Mouse (Mus musculus): ENCODE measurements around the gene Tppp.
A peak's percentile ranks its signal among the peaks of the same experiment; 100 is the strongest.
"Not testable (repeated sequence)": the region's sequence is repeated elsewhere in the genome, so short reads cannot be mapped to it uniquely, and the experiment has no call there.

Gene Tppp

GRCm38 (mm10) chr13:74026215-74026614 is 17.0 kb downstream of the Tppp start:
- DNase-seq: peak; percentile 20

GRCm38 (mm10) chr13:74028116-74028515 is 18.9 kb downstream of the Tppp start:
- DNase-seq: no peak

- no peak for DNase-seq
Measured at GRCm38 (mm10) chr13:74029013-74029412, 19.8 kb downstream of the Tppp start.

- DNase-seq: no peak
Measured at GRCm38 (mm10) chr13:74030691-74031090, 21.5 kb downstream of the Tppp start.

- DNase-seq: no peak
Measured at GRCm38 (mm10) chr13:74031133-74031532, 21.9 kb downstream of the Tppp start.

- no peak for DNase-seq
Measured at GRCm38 (mm10) chr13:74034756-74035155, 25.5 kb downstream of the Tppp start.

- no peak for DNase-seq
Measured at GRCm38 (mm10) chr13:74035776-74036175, 26.6 kb downstream of the Tppp start.

GRCm38 (mm10) chr13:74039926-74040325 is 30.7 kb downstream of the Tppp start:
- no peak for DNase-seq

- no peak for DNase-seq
Measured at GRCm38 (mm10) chr13:74056194-74056593, 47.0 kb downstream of the Tppp start.

GRCm38 (mm10) chr13:74058081-74058480 is 48.9 kb downstream of the Tppp start:
- no peak for DNase-seq

- peak; percentile 93 for DNase-seq
Measured at GRCm38 (mm10) chr13:74061613-74062377, 52.6 kb downstream of the Tppp start, which contains the start of gene Cep72. TSS of gene Cep72 (minus strand) at chr13:74062299.

GRCm38 (mm10) chr13:74062378-74063128 is 53.3 kb downstream of the Tppp start:
- DNase-seq: no peak

GRCm38 (mm10) chr13:74063340-74064050 is 54.3 kb downstream of the Tppp start:
- DNase-seq: no peak

- DNase-seq: no peak
Measured at GRCm38 (mm10) chr13:74066576-74066975, 57.4 kb downstream of the Tppp start.

- not testable (repeated sequence) for DNase-seq
Measured at GRCm38 (mm10) chr13:74071244-74071643, 62.0 kb downstream of the Tppp start.

- no peak for DNase-seq
Measured at GRCm38 (mm10) chr13:74071714-74072113, 62.5 kb downstream of the Tppp start.

- DNase-seq: no peak
Measured at GRCm38 (mm10) chr13:74073369-74073768, 64.2 kb downstream of the Tppp start.
